Mouse (Mus musculus) telencephalon, adult 2 months (tissue): ENCODE results near the gene Dhx40.
A peak's percentile ranks its signal among the peaks of the same experiment; 100 is the strongest.

Source experiments
- DNase-seq: peaks from one replicate; pipeline ENCODE4 v3.0.0-alpha.2; 2011; ENCODE audit warnings: low read depth, low spot score

The Dhx40 gene

DNA sequence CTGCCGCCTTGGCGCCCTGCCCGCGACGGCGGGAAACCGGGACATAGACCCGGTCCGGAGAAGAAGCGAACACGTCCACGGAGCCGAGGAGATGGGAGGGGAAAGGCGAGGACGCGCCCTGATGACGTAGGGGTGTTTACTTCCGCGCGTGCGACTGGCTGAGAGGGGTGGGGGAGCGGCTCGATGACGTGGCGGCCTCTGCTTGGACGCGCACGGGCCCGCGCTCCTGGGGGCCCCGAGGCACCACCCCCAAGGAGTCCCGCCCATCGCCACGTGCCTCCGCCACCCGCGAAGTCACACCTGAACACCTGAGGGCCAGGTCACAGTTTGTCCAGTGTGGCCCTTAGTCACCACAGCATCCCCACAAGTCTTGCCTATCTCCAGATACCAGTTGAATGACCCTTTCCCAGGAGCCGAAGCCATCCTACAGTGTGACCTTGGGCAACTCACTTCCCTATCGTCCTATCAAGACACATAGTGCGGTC lies at the start of gene Dhx40:
TSS of gene Dhx40 (minus strand) at position 242 of the 485 bp plus-strand sequence.
- DNase-seq = peak; percentile 82

- no peak for DNase-seq
Observed at GRCm38 (mm10) chr11:86855639-86856425, 48.3 kb upstream of the Dhx40 start.

DNA sequence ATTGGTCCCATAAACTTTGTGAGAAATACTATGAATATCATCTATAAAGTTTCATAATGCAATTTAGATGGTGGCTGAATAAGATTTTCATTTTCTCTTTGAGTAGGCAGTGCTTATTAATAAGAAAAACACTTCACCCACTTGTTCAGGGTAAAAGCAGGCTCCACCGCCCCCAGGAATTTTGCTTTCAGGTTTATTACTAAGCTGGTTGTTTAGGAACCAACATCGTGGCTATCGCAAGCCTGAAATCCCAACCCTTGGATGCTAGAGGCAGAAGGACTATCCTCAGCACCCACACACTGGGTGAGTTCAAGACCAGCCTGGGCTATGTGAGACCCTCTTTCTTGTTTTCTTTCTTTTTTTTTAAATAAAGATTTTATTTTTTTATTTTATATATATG lies 45.5 kb upstream of the Dhx40 start:
- DNase-seq = peak; percentile 28

GRCm38 (mm10) chr11:86852534-86853054 lies 45.0 kb upstream of the Dhx40 start:
- peak; percentile 35 for DNase-seq

DNA sequence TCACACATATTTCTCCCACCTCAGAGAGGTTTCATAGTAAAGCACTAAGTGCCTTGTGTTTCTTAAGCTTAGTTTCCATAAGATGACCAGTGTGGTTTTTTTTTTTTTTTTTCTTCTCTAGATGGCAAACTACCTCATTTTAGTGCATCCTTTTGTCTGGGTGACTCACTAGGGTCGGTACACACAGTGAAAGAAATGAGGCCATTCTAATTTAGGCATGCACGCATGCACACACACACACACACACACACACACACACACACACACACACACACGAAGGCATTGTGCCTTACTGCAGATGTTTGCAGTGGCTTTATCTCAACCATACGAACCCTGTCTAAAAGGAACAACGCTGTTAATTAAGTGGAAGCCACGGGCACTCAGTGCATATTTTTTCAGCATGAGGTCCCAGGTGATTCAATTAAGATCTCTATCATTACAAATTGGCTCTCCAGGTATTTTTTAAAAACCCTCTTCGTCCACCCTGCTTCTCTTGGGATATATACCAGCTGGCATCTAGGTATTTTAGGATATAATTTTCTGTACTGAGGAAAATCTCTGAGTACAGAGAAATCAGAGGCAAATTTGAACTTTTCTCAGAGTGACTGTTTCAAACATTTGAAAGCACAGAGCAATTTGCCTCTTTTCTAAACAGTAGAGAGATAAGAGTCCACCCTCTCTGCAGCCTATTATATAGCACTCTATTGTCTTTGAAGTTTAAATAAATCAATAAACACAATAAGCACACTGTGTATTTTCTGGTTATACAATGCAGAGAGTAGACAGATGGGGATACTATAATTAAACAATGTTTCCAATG lies 44.4 kb upstream of the Dhx40 start:
- DNase-seq = no peak

- peak; percentile 35 for DNase-seq
Observed at GRCm38 (mm10) chr11:86851234-86851671, 43.7 kb upstream of the Dhx40 start.

DNA sequence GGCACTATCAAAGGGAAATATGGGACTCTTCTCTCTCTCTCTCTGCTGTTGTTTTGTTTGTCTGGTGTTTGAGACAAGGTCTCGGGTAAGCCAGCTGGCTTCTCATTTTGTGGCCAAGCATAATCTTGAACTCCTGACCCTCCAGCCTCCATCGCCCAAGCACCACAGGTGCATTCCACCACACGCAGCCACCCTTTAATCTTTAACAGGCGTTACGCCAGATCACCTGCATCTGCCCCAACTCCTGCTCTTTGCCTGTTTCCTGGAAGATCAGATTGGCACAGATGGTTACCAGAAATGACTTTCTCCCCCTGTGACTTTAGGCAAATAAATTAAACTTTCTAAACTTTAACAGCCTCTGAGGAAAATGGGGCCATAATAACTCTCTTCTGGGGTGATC lies 36.3 kb upstream of the Dhx40 start:
- DNase-seq = no peak

GRCm38 (mm10) chr11:86841261-86841660 lies 33.7 kb upstream of the Dhx40 start:
- no peak for DNase-seq

GRCm38 (mm10) chr11:86840511-86841154 lies 33.1 kb upstream of the Dhx40 start:
- DNase-seq = no peak

- DNase-seq = peak; percentile 35
Observed at GRCm38 (mm10) chr11:86839716-86840447, 32.3 kb upstream of the Dhx40 start.

DNA sequence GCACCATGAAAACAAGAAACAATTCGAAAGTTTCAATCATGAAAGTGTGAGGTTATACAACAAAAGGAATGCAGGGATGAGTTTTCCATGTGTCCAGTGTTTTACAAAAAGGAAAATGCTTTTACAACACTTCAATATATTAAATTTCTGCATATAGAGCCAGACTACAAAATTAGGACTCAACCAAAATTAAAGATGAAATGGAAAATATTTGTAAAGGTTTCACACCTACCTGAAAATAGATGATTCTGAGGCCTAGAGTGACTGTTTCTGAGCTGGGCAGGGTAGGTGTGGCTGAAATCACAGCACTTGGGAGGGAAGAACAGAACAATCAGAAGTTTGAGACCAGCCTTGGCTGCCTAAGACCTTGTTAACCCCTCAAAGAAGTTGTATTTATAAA lies 31.2 kb upstream of the Dhx40 start:
- DNase-seq = no peak

DNA sequence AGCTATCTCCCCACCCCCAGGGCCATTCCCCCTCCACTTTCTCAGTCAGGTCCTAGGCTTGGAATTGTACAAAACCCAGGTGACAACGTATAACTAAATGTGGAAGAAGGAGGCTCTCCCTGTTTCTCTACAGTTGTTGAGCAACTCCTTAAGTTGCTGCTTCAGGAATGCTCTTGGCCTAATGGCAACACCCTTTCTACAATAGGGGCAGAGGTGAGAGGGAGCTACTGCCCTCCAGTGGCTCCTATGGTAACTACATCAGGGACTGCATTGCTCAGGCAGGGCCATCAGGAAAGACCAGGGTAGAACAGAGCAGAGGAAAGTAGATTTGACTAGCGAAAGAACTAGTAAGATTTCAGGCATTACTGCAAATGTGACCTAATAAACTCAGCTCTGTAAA lies 28.8 kb upstream of the Dhx40 start:
- no peak for DNase-seq

GRCm38 (mm10) chr11:86834628-86835338 lies 27.2 kb upstream of the Dhx40 start:
- DNase-seq = no peak

GRCm38 (mm10) chr11:86834050-86834449 lies 26.5 kb upstream of the Dhx40 start:
- DNase-seq = no peak

GRCm38 (mm10) chr11:86833153-86833552 lies 25.6 kb upstream of the Dhx40 start:
- no peak for DNase-seq

GRCm38 (mm10) chr11:86828396-86828795 lies 20.9 kb upstream of the Dhx40 start:
- DNase-seq = no peak

DNA sequence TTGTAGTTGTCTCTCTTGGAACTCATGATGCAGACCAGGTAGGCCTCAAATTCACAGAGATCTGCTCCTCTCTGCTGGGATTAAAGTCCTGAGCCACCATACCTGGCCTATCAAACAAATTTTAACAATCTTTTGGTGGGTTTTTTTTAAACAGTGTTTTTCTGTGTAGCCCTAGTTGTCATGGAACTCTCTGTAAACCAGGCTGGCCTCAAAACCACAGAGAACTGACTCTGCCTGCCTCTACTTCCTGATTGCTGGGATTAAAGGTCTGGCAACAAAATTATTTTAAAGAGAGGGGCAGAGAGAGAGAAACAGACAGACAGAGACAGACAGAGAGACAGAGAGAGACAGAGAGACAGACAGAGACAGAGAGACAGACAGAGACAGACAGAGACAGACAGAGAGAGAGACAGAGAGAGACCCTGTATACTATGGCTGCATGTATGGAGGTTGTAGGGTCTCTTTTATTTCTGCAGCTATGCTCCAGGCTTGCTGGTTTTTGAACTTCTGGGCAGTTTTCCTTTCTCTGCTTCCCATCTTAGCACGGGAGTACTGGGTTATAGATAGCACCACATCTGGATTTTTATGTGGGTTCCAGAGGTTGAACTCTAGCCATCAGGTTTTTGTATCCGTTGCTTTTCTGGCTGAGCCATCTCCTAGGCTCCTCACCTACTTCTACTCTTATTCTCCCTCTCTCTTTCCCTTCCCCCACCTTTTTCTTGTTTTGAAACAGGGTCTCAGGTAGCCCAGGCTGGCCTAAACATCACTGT lies 20.1 kb upstream of the Dhx40 start:
- DNase-seq = no peak

DNA sequence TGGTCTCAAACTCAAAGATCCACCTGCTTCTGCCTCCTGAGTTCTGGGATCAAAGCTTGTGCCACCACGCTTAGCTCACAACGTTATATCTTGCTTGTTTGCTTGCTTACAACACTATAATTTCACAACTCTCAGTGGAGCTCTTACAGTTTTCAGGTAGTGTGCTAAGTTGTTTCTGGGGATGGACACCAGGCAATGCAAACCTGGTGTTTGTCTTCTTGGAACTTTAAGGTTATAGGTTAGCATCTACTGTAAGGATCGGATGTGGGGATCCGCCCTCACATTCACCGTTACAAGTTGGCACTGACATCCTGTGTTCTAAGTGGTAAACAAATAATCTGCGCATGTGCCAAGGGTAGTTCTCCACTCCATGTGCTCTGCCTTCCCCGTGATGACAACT lies 16.9 kb upstream of the Dhx40 start:
- no peak for DNase-seq

GRCm38 (mm10) chr11:86822531-86822930 lies 15.0 kb upstream of the Dhx40 start:
- DNase-seq = no peak

DNA sequence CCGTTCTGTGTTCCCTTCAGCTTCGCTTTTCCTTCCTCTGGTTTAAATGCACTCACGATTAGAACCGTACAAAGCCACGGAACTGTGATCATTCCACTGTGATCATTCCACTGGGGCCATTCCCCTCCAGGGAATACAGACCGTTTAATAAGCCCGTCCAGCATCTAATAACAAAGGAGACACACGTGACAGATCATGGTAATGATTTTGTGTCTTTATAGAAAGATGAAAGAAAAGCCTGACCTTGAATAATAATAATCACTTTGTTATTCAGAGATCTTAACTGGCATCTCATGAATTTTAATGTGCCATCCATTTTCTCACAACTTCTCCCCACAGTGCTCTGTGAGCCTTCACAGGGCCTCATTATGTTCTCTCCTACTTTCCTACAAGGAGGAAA lies 12.0 kb upstream of the Dhx40 start:
- DNase-seq = no peak
